Mouse (Mus musculus) thymus, adult 2 months (tissue): ENCODE measurements around the gene Hbq1a. TPM values are rescaled to one million over a fixed set of nuclear protein-coding genes. Genes with fewer than 3 reads are reported as not detected.
A peak's percentile ranks its signal among the peaks of the same experiment; 100 is the strongest.

Source experiments
- DNase-seq: peaks from one replicate; pipeline ENCODE4 v3.0.0; 2021
- H3K27ac ChIP-seq: fragments of 200-500 bp; 2 replicates; pipeline ENCODE4 v1.5.1; 2012; ENCODE audit warnings: low read length, control low read depth; ENCODE audit not compliant: control insufficient read depth, insufficient read depth
- H3K27me3 ChIP-seq: fragments of 200-500 bp; 2 replicates; pipeline ENCODE4 v1.6.1; 2012; ENCODE audit warnings: mild to moderate bottlenecking, low read length, moderate library complexity, mixed read lengths; ENCODE audit not compliant: control insufficient read depth, insufficient read depth
- H3K36me3 ChIP-seq: fragments of 200-500 bp; 2 replicates; pipeline ENCODE4 v1.6.1; 2012; ENCODE audit warnings: mild to moderate bottlenecking, low read length, moderate library complexity; ENCODE audit not compliant: control insufficient read depth, insufficient read depth
- H3K4me1 ChIP-seq: fragments of 200-500 bp; replicated peaks from 2 replicates; pipeline ENCODE4 v1.6.1; 2012; ENCODE audit warnings: low read length; ENCODE audit not compliant: control insufficient read depth, insufficient read depth
- H3K4me3 ChIP-seq: fragments of 200-500 bp; 2 replicates; pipeline ENCODE4 v1.5.1; 2012; ENCODE audit warnings: mild to moderate bottlenecking, low read length, control low read depth, moderate library complexity; ENCODE audit not compliant: control insufficient read depth, insufficient read depth
- CTCF ChIP-seq: fragments of 200-500 bp; IDR thresholded peaks from 2 replicates; pipeline ENCODE4 v1.5.1; 2012; ENCODE audit warnings: mild to moderate bottlenecking, control low read depth, low read length, moderate library complexity, borderline replicate concordance; ENCODE audit not compliant: control insufficient read depth, poor library complexity, insufficient read depth; ENCODE audit errors: extremely low read depth
- POLR2A ChIP-seq: fragments of 200-500 bp; IDR thresholded peaks from 2 replicates; pipeline ENCODE4 v1.6.1; 2012; ENCODE audit warnings: mild to moderate bottlenecking, low read length, control low read depth, moderate library complexity; ENCODE audit not compliant: control insufficient read depth, poor library complexity, insufficient read depth; ENCODE audit errors: extremely low read depth
- WGBS: fragments of 180-500 bp; shearing (Covaris S2); methylation state at CpG from one replicate; pipeline ENCODE4 v1.1.7; 2018; 5-methylcytosine and 5-hydroxymethylcytosine counted together
- polyA plus RNA-seq: library from polyadenylated mRNA; depleted of rRNA; stranded (reverse); fragments of >200 nt; gene quantifications from 2 replicates; pipeline ENCODE4 v1.2.3, GENCODE M21; 2012

Gene Hbq1a
- polyA plus RNA-seq, 1 experiment = not detected

DNA sequence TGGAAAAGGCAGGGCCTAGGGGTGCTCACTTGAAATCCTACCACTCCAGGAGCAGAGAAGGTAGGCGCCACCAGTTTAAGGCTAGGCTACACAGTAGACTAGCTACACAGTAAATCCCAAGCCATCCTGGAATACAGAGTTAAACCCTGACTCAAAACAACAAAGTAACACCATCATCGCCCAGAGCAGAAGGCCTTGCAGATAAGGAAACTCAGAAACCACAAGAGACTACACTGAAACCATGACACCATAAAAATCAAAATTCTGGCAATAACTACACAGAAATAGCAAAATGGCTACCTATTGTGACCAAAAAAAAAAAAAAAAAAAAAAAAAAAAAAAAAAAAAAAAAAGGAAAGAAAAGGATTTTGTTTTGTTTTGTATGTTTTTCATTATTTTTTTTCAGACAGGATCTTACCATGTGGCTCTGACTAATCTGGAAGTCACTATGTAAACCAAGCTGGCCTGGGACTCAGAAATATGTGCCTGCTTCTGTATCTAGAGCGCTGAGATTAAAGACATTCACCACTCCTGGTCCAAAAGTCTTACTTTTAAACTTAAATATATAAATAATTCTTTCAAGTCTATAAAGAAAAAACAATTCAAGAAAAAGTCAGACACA lies 34.6 kb upstream of the Hbq1a start:
- Histone ChIP-seq H3K4me1 (peaks cover 8% of the 10 kb centered on the region), H3K4me3 (no peak overlapping the region), H3K27me3 (no peaks in the 10 kb centered on the region), H3K36me3 (0 out of 2 replicates have a peak, but pooled peaks cover 3% of the 10 kb centered on the region), H3K27ac (no peak overlapping the region)
- WGBS = 64% methylated on average over 3 of the region's 3 CpGs
- no peak for DNase-seq
- TF ChIP-seq POLR2A = no peak
- no peak for TF ChIP-seq CTCF

DNA sequence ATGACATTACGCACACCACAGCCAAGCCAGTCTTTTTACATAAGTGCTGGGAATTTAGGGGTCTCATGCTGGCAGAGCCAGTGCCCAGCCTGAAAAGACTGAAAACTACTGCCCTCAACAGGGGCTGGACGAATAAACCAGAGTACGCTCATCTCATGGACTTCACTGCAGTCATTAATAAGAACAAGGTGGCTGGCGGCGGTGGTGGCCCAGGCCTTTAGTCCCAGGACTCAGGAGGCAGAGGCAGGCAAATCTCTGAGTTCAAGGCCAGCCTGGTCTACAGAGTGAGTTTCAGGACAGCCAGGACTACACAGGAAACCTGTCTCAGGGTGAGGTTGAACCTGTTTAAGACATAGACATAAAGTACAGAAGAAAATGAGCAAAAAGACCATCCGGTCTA lies 33.7 kb upstream of the Hbq1a start:
- peaks cover 8% of the 10 kb centered on the region for H3K4me1 ChIP-seq
- 98% methylated on average over 6 of the region's 6 CpGs for WGBS

DNA sequence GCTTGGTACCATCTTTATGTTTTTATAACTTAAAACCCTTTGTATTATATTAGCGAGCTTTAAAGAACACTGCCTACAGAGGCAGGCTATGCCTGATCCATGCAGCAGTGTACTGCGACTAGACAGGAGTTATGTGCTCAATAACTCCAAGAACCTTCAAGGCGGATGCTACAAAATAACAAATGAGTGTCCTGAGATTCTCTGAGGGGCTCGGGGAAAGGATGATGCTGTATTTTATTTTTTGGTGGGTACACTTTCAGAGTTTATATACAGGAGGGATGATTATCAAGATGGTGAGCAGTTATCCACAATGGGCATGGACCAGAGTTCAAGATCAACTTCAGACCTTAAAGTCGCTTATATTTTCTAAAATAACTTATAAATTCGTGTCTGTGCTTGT lies 33.1 kb upstream of the Hbq1a start:
- 0 out of 2 replicates have a peak, but pooled peaks cover 2% of the 10 kb centered on the region for H3K36me3 ChIP-seq
- 31% methylated on average over 6 of the region's 6 CpGs for WGBS
- peak overlapping the region; percentile 99 for H3K4me3 ChIP-seq
- no peak for DNase-seq
- H3K27ac ChIP-seq = no peak overlapping the region
- H3K4me1 ChIP-seq = peaks cover 8% of the 10 kb centered on the region
- TF ChIP-seq POLR2A = no peak
- TF ChIP-seq CTCF = no peak
- H3K27me3 ChIP-seq = no peaks in the 10 kb centered on the region

More for the DNA sequence above, 33.7 kb upstream of the Hbq1a start:
- Histone ChIP-seq H3K4me3 (no peak overlapping the region), H3K27ac (no peak overlapping the region), H3K36me3 (0 out of 2 replicates have a peak, but pooled peaks cover 3% of the 10 kb centered on the region), H3K27me3 (no peaks in the 10 kb centered on the region)
- no peak for DNase-seq
- TF ChIP-seq POLR2A = no peak
- no peak for TF ChIP-seq CTCF

DNA sequence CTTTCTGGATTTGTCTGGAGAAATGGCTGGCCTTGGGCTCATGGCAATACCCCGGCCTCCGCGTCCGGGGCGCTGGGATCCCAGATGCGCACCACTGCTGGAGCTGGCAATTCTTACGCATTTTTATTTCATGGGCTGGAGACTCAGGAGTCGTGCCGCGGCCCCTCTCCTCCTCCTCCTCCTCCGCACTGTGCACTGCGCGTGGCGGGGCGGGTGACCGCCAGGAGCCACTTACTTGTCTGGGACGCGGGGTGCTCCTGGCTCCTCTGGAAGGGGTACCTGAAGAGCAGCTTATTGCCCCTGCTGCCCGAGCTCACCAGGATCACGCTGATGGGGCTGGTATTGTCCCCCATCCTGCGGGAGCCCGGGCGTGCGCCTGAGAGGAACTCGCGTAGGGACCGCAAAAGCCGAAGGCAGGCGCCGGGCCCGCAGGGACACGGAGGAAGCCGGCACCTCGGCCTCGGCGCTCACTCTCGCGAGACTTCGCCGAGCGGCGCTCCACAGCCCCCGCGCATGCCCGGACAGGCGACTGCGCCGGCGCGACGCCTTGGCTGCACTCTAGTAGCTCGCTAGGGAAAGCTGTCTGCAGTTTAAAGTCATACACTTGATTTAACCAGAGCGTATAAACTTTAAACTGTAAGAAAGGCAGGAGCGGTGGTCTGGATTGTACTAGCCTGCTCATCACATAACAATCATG lies 32.5 kb upstream of the Hbq1a start, which contains the start of gene Nprl3:
Nprl3 (minus strand) TSS at position 520 of the 697 bp plus-strand sequence.
- Histone ChIP-seq H3K36me3 (no peaks in the 10 kb centered on the region), H3K4me3 (peak within 1 kb of the TSS; percentile 99), H3K27ac (0 out of 2 replicates have a peak within 1 kb of the TSS, but pooled peaks have one; percentile 43), H3K4me1 (peaks cover 8% of the 10 kb centered on the region), H3K27me3 (no peaks in the 10 kb centered on the region)
- under 1% methylated on average over 54 of the region's 54 CpGs for WGBS
- DNase-seq = peak; percentile 96
- TF ChIP-seq POLR2A = peak; percentile 94
- TF ChIP-seq CTCF = no peak; the same call in 1 of the 2 replicates

DNA sequence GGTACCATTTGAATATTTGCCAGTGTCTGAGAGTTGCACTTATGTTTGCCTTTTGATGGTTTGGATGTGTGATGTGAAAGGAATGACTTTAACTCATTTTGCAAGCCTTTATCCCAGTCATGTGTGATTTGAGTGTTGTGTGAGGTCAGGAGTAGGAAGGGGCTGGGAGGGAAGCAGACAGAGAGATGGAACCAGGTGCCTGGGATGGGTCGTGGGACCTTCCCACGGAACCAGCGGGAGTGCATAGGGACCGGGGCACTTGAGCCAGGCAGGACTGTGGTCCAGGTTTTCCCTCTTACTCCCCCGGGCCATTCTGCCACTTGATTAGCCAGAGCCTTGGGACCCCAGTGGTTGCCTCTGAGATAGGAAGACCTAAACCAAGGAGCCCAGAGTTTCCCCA lies 31.9 kb upstream of the Hbq1a start:
- no peaks in the 10 kb centered on the region for H3K27me3 ChIP-seq
- WGBS = 43% methylated on average over 5 of the region's 5 CpGs
- TF ChIP-seq CTCF (no peak), POLR2A (no peak)
- H3K4me1 ChIP-seq = peaks cover 8% of the 10 kb centered on the region
- H3K4me3 ChIP-seq = no peak overlapping the region
- no peak for DNase-seq
- H3K36me3 ChIP-seq = no peaks in the 10 kb centered on the region
- no peak overlapping the region for H3K27ac ChIP-seq

DNA sequence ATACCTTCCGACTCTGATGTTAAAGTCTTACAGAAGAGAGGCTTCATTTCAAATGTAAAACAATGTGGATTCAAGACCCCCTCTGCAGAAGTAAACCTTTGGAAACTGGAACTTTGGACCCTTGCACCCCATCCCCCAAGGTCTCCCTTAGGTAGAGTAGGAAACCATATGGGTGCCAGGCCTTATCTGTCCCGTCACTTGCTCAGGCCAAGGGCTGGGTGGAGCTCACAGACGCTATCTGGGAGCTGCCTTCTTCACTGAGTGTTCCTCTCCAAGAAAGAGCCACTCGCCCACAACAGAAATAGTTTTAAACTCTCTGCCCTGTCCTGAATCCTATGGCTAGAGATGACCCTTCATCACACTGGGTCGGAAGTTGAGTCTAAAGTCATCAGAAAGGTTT lies 30.9 kb upstream of the Hbq1a start:
- WGBS = 97% methylated on average over 5 of the region's 5 CpGs
- no peaks in the 10 kb centered on the region for H3K27me3 ChIP-seq
- H3K4me3 ChIP-seq = no peak overlapping the region
- H3K4me1 ChIP-seq = peaks cover 8% of the 10 kb centered on the region
- TF ChIP-seq POLR2A (no peak), CTCF (no peak)
- H3K27ac ChIP-seq = no peak overlapping the region
- no peak for DNase-seq
- no peaks in the 10 kb centered on the region for H3K36me3 ChIP-seq

DNA sequence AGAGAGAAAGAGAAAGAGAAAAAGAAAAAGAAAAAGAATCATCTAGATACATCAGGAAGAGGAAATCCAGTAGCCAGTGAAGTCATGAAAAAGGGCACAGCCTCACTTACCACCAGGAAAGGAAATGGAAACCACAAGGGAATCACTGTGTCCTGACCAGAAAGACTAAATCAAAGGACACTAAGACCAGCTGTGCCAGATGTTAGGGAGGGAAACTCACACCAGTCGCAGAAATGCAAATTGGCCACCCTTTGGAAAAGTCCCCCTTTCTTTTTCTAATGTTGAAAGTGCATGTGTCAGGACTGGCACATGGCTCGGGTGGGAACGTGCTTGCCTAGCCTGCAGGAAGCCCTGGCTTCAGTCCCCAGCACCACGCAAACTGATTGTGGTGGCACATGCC lies 28.7 kb upstream of the Hbq1a start:
- TF ChIP-seq POLR2A (no peak), CTCF (no peak)
- Histone ChIP-seq H3K36me3 (no peaks in the 10 kb centered on the region), H3K4me1 (peaks cover 5% of the 10 kb centered on the region), H3K27ac (no peak overlapping the region), H3K4me3 (no peak overlapping the region), H3K27me3 (no peaks in the 10 kb centered on the region)
- WGBS = 11% methylated on average over 4 of the region's 4 CpGs
- no peak for DNase-seq
